Mouse (Mus musculus): ENCODE measurements around the gene Slc52a3. TPM values are rescaled to one million over a fixed set of nuclear protein-coding genes. Genes with fewer than 3 reads are reported as not detected.
A peak's percentile ranks its signal among the peaks of the same experiment; 100 is the strongest.

The Slc52a3 gene
- polyA plus RNA-seq, 1 experiment, result 0.60 TPM

GRCm38 (mm10) chr2:151963319-151963718, 33.0 kb upstream of the Slc52a3 start:
- TF ChIP-seq POLR2A (IDR thresholded peaks at IDR 0.05; ENCODE audit: low read depth, low read length), result no peak
- no peak for TF ChIP-seq CTCF (IDR thresholded peaks at IDR 0.05; ENCODE audit: borderline replicate concordance, insufficient read depth, low read length)
- H3K4me3 ChIP-seq (ENCODE audit: insufficient read depth, low read length), result no peak overlapping the region
- peak overlapping the region; percentile 73 for H3K27ac ChIP-seq (ENCODE audit: insufficient read depth, low read length)
- H3K4me1 ChIP-seq (ENCODE audit: control insufficient read depth, insufficient read depth, low read length), result peaks cover 30% of the 10 kb centered on the region

- no peak for TF ChIP-seq POLR2A (IDR thresholded peaks at IDR 0.05; ENCODE audit: low read depth, low read length)
- no peak for TF ChIP-seq CTCF (IDR thresholded peaks at IDR 0.05; ENCODE audit: borderline replicate concordance, insufficient read depth, low read length)
- Histone ChIP-seq H3K4me3 (ENCODE audit: insufficient read depth, low read length) (no peak overlapping the region), H3K27ac (ENCODE audit: insufficient read depth, low read length) (no peak overlapping the region), H3K4me1 (ENCODE audit: control insufficient read depth, insufficient read depth, low read length) (peaks cover 26% of the 10 kb centered on the region)
Measured at GRCm38 (mm10) chr2:151964052-151964451, 32.3 kb upstream of the Slc52a3 start.

- H3K4me1 ChIP-seq (ENCODE audit: control insufficient read depth, insufficient read depth, low read length), result peaks cover 21% of the 10 kb centered on the region
- H3K4me3 ChIP-seq (ENCODE audit: insufficient read depth, low read length), result no peak overlapping the region
- H3K27ac ChIP-seq (ENCODE audit: insufficient read depth, low read length), result no peak overlapping the region
- TF ChIP-seq CTCF (IDR thresholded peaks at IDR 0.05; ENCODE audit: borderline replicate concordance, insufficient read depth, low read length) (no peak), POLR2A (IDR thresholded peaks at IDR 0.05; ENCODE audit: low read depth, low read length) (no peak)
Measured at GRCm38 (mm10) chr2:151967176-151967750, 29.0 kb upstream of the Slc52a3 start.

GRCm38 (mm10) chr2:151967792-151968191, 28.5 kb upstream of the Slc52a3 start:
- TF ChIP-seq CTCF (IDR thresholded peaks at IDR 0.05; ENCODE audit: borderline replicate concordance, insufficient read depth, low read length) (no peak), POLR2A (IDR thresholded peaks at IDR 0.05; ENCODE audit: low read depth, low read length) (no peak)
- Histone ChIP-seq H3K27ac (ENCODE audit: insufficient read depth, low read length) (no peak overlapping the region), H3K4me1 (ENCODE audit: control insufficient read depth, insufficient read depth, low read length) (peaks cover 20% of the 10 kb centered on the region), H3K4me3 (ENCODE audit: insufficient read depth, low read length) (no peak overlapping the region)

- H3K27ac ChIP-seq (ENCODE audit: insufficient read depth, low read length), result no peak overlapping the region
- TF ChIP-seq CTCF (IDR thresholded peaks at IDR 0.05; ENCODE audit: borderline replicate concordance, insufficient read depth, low read length) (no peak), POLR2A (IDR thresholded peaks at IDR 0.05; ENCODE audit: low read depth, low read length) (no peak)
- no peak overlapping the region for H3K4me3 ChIP-seq (ENCODE audit: insufficient read depth, low read length)
- H3K4me1 ChIP-seq (ENCODE audit: control insufficient read depth, insufficient read depth, low read length), result peaks cover 20% of the 10 kb centered on the region
Measured at GRCm38 (mm10) chr2:151968451-151968850, 27.9 kb upstream of the Slc52a3 start.

- TF ChIP-seq CTCF (IDR thresholded peaks at IDR 0.05; ENCODE audit: borderline replicate concordance, insufficient read depth, low read length), result no peak
- no peak for TF ChIP-seq POLR2A (IDR thresholded peaks at IDR 0.05; ENCODE audit: low read depth, low read length)
- H3K4me3 ChIP-seq (ENCODE audit: insufficient read depth, low read length), result no peak overlapping the region
- no peak overlapping the region for H3K27ac ChIP-seq (ENCODE audit: insufficient read depth, low read length)
- H3K4me1 ChIP-seq (ENCODE audit: control insufficient read depth, insufficient read depth, low read length), result peaks cover 22% of the 10 kb centered on the region
Measured at GRCm38 (mm10) chr2:151968986-151969385, 27.3 kb upstream of the Slc52a3 start.

- Histone ChIP-seq H3K27ac (ENCODE audit: insufficient read depth, low read length) (no peak overlapping the region), H3K4me1 (ENCODE audit: control insufficient read depth, insufficient read depth, low read length) (peaks cover 21% of the 10 kb centered on the region), H3K4me3 (ENCODE audit: insufficient read depth, low read length) (no peak overlapping the region)
- TF ChIP-seq POLR2A (IDR thresholded peaks at IDR 0.05; ENCODE audit: low read depth, low read length) (no peak), CTCF (IDR thresholded peaks at IDR 0.05; ENCODE audit: borderline replicate concordance, insufficient read depth, low read length) (no peak)
Measured at GRCm38 (mm10) chr2:151969396-151969795, 26.9 kb upstream of the Slc52a3 start.

- TF ChIP-seq CTCF (IDR thresholded peaks at IDR 0.05; ENCODE audit: borderline replicate concordance, insufficient read depth, low read length) (no peak), POLR2A (IDR thresholded peaks at IDR 0.05; ENCODE audit: low read depth, low read length) (peak; percentile 65)
- no peak overlapping the region for H3K27ac ChIP-seq (ENCODE audit: insufficient read depth, low read length)
- peaks cover 21% of the 10 kb centered on the region for H3K4me1 ChIP-seq (ENCODE audit: control insufficient read depth, insufficient read depth, low read length)
- no peak overlapping the region for H3K4me3 ChIP-seq (ENCODE audit: insufficient read depth, low read length)
Measured at GRCm38 (mm10) chr2:151970191-151971172, 25.8 kb upstream of the Slc52a3 start.

GRCm38 (mm10) chr2:151971748-151972147, 24.6 kb upstream of the Slc52a3 start:
- no peak overlapping the region for H3K4me3 ChIP-seq (ENCODE audit: insufficient read depth, low read length)
- TF ChIP-seq CTCF (IDR thresholded peaks at IDR 0.05; ENCODE audit: borderline replicate concordance, insufficient read depth, low read length), result no peak
- TF ChIP-seq POLR2A (IDR thresholded peaks at IDR 0.05; ENCODE audit: low read depth, low read length), result no peak
- peaks cover 21% of the 10 kb centered on the region for H3K4me1 ChIP-seq (ENCODE audit: control insufficient read depth, insufficient read depth, low read length)
- no peak overlapping the region for H3K27ac ChIP-seq (ENCODE audit: insufficient read depth, low read length)

Data from embryonic fibroblast, embryonic 13.5 days (primary cell).